9 mouse cellular contexts compared by ENCODE assay signal in genomic region chr2:170507734-170508133, GRCm38 (mm10). TPM values are rescaled to one million over a fixed set of nuclear protein-coding genes. Genes with fewer than 3 reads are reported as not detected.
DNase-seq lines count a peak whose midpoint lies in the region; ATAC-seq and TF ChIP-seq lines count a peak whose summit lies in the region.
"Had no signal": no experiment of that assay in that cellular context is flagged by ENCODE, and none has a peak within 500 bp of the region (broad histone marks: within the 10 kb centered on the region; RNA-seq: fewer than 3 reads in every experiment).

No protein-coding gene starts in this region.

- no peaks in the 10 kb centered on the region for H3K9me3 ChIP-seq in intestine, embryonic 14.5 days (ENCODE audit: control insufficient read depth, low read length)
- no peaks in the 10 kb centered on the region for H3K9me3 ChIP-seq in intestine, embryonic 15.5 days
- no peaks in the 10 kb centered on the region for H3K9me3 ChIP-seq in forebrain, postnatal 0 days (ENCODE audit: low read length)
- no peaks in the 10 kb centered on the region for H3K9me3 ChIP-seq in intestine, postnatal 0 days (ENCODE audit: control insufficient read depth)
- no peaks in the 10 kb centered on the region for H3K9me3 ChIP-seq in limb, embryonic 10.5 days (replicated peaks)
- no peaks in the 10 kb centered on the region for H3K9me3 ChIP-seq in neural tube, embryonic 15.5 days (replicated peaks)
- H3K9me3 ChIP-seq: embryonic facial prominence, embryonic 12.5 days had no signal

- H3K9ac ChIP-seq in intestine, embryonic 14.5 days (ENCODE audit: low read length): no peak overlapping the region
- no peak overlapping the region for H3K9ac ChIP-seq in intestine, embryonic 15.5 days
- no peak overlapping the region for H3K9ac ChIP-seq in forebrain, postnatal 0 days
- H3K9ac ChIP-seq in intestine, postnatal 0 days (ENCODE audit: low read depth, low read length): no peak overlapping the region
- H3K9ac ChIP-seq in neural tube, embryonic 15.5 days (replicated peaks): no peak overlapping the region
- H3K9ac ChIP-seq: embryonic facial prominence, embryonic 12.5 days had no signal

- no peak overlapping the region for H3K4me2 ChIP-seq in intestine, embryonic 14.5 days (ENCODE audit: low read length)
- H3K4me2 ChIP-seq in intestine, embryonic 15.5 days (replicated peaks): no peak overlapping the region
- H3K4me2 ChIP-seq in forebrain, postnatal 0 days (ENCODE audit: low read depth): no peak overlapping the region
- no peak overlapping the region for H3K4me2 ChIP-seq in intestine, postnatal 0 days (replicated peaks; ENCODE audit: low read depth)
- H3K4me2 ChIP-seq in neural tube, embryonic 15.5 days: no peak overlapping the region
- H3K4me2 ChIP-seq: embryonic facial prominence, embryonic 12.5 days had no signal

- peak; percentile 91 for TF ChIP-seq CTCF in forebrain, postnatal 0 days (IDR thresholded peaks at IDR 0.05; ENCODE audit: low read depth)
- TF ChIP-seq CTCF in intestine, postnatal 0 days (IDR thresholded peaks at IDR 0.05; ENCODE audit: low read depth): peak; percentile 89

- H3K27ac ChIP-seq in intestine, embryonic 14.5 days (ENCODE audit: low read depth): no peak overlapping the region
- H3K27ac ChIP-seq in intestine, embryonic 15.5 days: no peak overlapping the region
- H3K27ac ChIP-seq in forebrain, postnatal 0 days (ENCODE audit: low read depth, low read length): no peak overlapping the region
- no peak overlapping the region for H3K27ac ChIP-seq in intestine, postnatal 0 days (ENCODE audit: low read depth, low read length)
- H3K27ac ChIP-seq in limb, embryonic 10.5 days: no peak overlapping the region
- H3K27ac ChIP-seq in neural tube, embryonic 15.5 days (replicated peaks): no peak overlapping the region
- H3K27ac ChIP-seq: embryonic facial prominence, embryonic 12.5 days had no signal

- no peak for ATAC-seq in intestine, embryonic 14.5 days (replicated peaks; ENCODE audit: low FRiP score, low TSS enrichment, low read depth)
- ATAC-seq in intestine, embryonic 15.5 days: no peak
- ATAC-seq in forebrain, postnatal 0 days: peak; percentile 58
- ATAC-seq in intestine, postnatal 0 days: 0 out of 2 replicates have a peak, but pooled peaks have one; percentile 46
- ATAC-seq in neural tube, embryonic 15.5 days (ENCODE audit: low FRiP score): peak; percentile 54

- no peaks in the 10 kb centered on the region for H3K27me3 ChIP-seq in intestine, embryonic 14.5 days (replicated peaks; ENCODE audit: control insufficient read depth, insufficient read depth, low read length)
- H3K27me3 ChIP-seq in intestine, embryonic 15.5 days (replicated peaks): no peaks in the 10 kb centered on the region
- H3K27me3 ChIP-seq in forebrain, postnatal 0 days (ENCODE audit: insufficient read depth, low read length): no peaks in the 10 kb centered on the region
- 0 out of 2 replicates have a peak, but pooled peaks cover 3% of the 10 kb centered on the region for H3K27me3 ChIP-seq in intestine, postnatal 0 days (replicated peaks; ENCODE audit: control insufficient read depth, insufficient read depth, low read length)
- H3K27me3 ChIP-seq in limb, embryonic 10.5 days (ENCODE audit: low read depth, poor library complexity, severe bottlenecking): peaks cover 8% of the 10 kb centered on the region
- peaks cover 5% of the 10 kb centered on the region; the same call in 1 of the 2 replicates for H3K27me3 ChIP-seq in neural tube, embryonic 15.5 days (replicated peaks)
- H3K27me3 ChIP-seq: embryonic facial prominence, embryonic 12.5 days had no signal

- H3K4me3 ChIP-seq in intestine, embryonic 14.5 days (ENCODE audit: low read depth, low read length): no peak overlapping the region
- H3K4me3 ChIP-seq in intestine, embryonic 15.5 days (replicated peaks): no peak overlapping the region
- H3K4me3 ChIP-seq in forebrain, postnatal 0 days (ENCODE audit: low read depth, low read length): no peak overlapping the region
- no peak overlapping the region for H3K4me3 ChIP-seq in intestine, postnatal 0 days (ENCODE audit: low read depth, low read length)
- H3K4me3 ChIP-seq in limb, embryonic 10.5 days: no peak overlapping the region
- no peak overlapping the region for H3K4me3 ChIP-seq in neural tube, embryonic 15.5 days (replicated peaks)
- H3K4me3 ChIP-seq: embryonic facial prominence, embryonic 12.5 days had no signal

- DNase-seq in intestine, embryonic 14.5 days (ENCODE audit: low spot score): peak; percentile 90
- peak; percentile 66 for DNase-seq in c-Kit-positive CD71-positive TER-119-negative erythroid progenitor cells, embryonic 14.5 days (ENCODE audit: low read depth)
- DNase-seq in forebrain, postnatal 0 days: peak; percentile 95
- DNase-seq in limb, embryonic 10.5 days (ENCODE audit: low spot score): peak; percentile 81
- DNase-seq in testis, postnatal 14 days (ENCODE audit: low spot score): peak; percentile 40

- H3K4me1 ChIP-seq in intestine, embryonic 14.5 days (replicated peaks; ENCODE audit: control insufficient read depth, insufficient read depth, low read length): peaks cover 14% of the 10 kb centered on the region; the same call in 1 of the 2 replicates
- peaks cover 10% of the 10 kb centered on the region; the same call in 1 of the 2 replicates for H3K4me1 ChIP-seq in intestine, embryonic 15.5 days (replicated peaks)
- H3K4me1 ChIP-seq in forebrain, postnatal 0 days (ENCODE audit: insufficient read depth): peaks cover 9% of the 10 kb centered on the region
- H3K4me1 ChIP-seq in intestine, postnatal 0 days (replicated peaks; ENCODE audit: control insufficient read depth, insufficient read depth, low read length): no peaks in the 10 kb centered on the region
- peaks cover 17% of the 10 kb centered on the region for H3K4me1 ChIP-seq in limb, embryonic 10.5 days
- H3K4me1 ChIP-seq in neural tube, embryonic 15.5 days: peaks cover 24% of the 10 kb centered on the region

- H3K36me3 ChIP-seq in intestine, embryonic 14.5 days (ENCODE audit: control insufficient read depth, insufficient read depth, low read length): no peaks in the 10 kb centered on the region
- H3K36me3 ChIP-seq in intestine, embryonic 15.5 days: no peaks in the 10 kb centered on the region
- H3K36me3 ChIP-seq in forebrain, postnatal 0 days (ENCODE audit: insufficient read depth): no peaks in the 10 kb centered on the region
- H3K36me3 ChIP-seq in intestine, postnatal 0 days (ENCODE audit: control insufficient read depth, insufficient read depth): no peaks in the 10 kb centered on the region
- H3K36me3 ChIP-seq in limb, embryonic 10.5 days: no peaks in the 10 kb centered on the region
- H3K36me3 ChIP-seq in neural tube, embryonic 15.5 days: no peaks in the 10 kb centered on the region
- H3K36me3 ChIP-seq: embryonic facial prominence, embryonic 12.5 days had no signal

- WGBS in intestine, embryonic 14.5 days: 9% methylated on average over 10 of the region's 10 CpGs
- 5% methylated on average over 10 of the region's 10 CpGs for WGBS in intestine, embryonic 15.5 days
- WGBS in forebrain, postnatal 0 days: 7% methylated on average over 10 of the region's 10 CpGs
- WGBS in intestine, postnatal 0 days: 3% methylated on average over 10 of the region's 10 CpGs
- 15% methylated on average over 10 of the region's 10 CpGs for WGBS in limb, embryonic 10.5 days
- WGBS in neural tube, embryonic 15.5 days: 8% methylated on average over 10 of the region's 10 CpGs

RNA-seq across cellular contexts. Expression of gene Cyp24a1, which starts 10.8 kb away (rescaled TPM):
- not detected in 2 replicates for polyA plus RNA-seq in intestine, embryonic 14.5 days (2014; fragmentation: Nextera tagmentation; extraction: Ambion mirVana)
- not detected in 2 replicates for polyA plus RNA-seq in intestine, embryonic 15.5 days (2015; fragmentation: Nextera tagmentation; extraction: Ambion mirVana)
- total RNA-seq in forebrain, postnatal 0 days (2014; rRNA removed): not detected in 2 replicates
- polyA plus RNA-seq in forebrain, postnatal 0 days (2015; fragmentation: Nextera tagmentation; extraction: Ambion mirVana): 0.04 TPM in 1 of 2 replicates, not detected in the other
- polyA plus RNA-seq in intestine, postnatal 0 days (2015; fragmentation: Nextera tagmentation; extraction: Ambion mirVana): not detected in 2 replicates
- polyA plus RNA-seq in limb, embryonic 10.5 days (2016; fragmentation: Nextera tagmentation; extraction: Ambion mirVana): not detected in 2 replicates
- 0.12 TPM in 1 of 2 replicates, not detected in the other for polyA plus RNA-seq in neural tube, embryonic 15.5 days (2015; fragmentation: Nextera tagmentation; extraction: Ambion mirVana)
- polyA plus RNA-seq: embryonic facial prominence, embryonic 12.5 days had no signal

RNA-seq across cellular contexts. Expression of gene Pfdn4, which starts 11.5 kb away (rescaled TPM):
- 68.1 and 77.6 TPM in 2 replicates for polyA plus RNA-seq in intestine, embryonic 14.5 days (2014; fragmentation: Nextera tagmentation; extraction: Ambion mirVana)
- polyA plus RNA-seq in intestine, embryonic 15.5 days (2015; fragmentation: Nextera tagmentation; extraction: Ambion mirVana): 61.6 and 81.4 TPM in 2 replicates
- 154 and 194 TPM in 2 replicates for total RNA-seq in forebrain, postnatal 0 days (2014; rRNA removed)
- polyA plus RNA-seq in forebrain, postnatal 0 days (2015; fragmentation: Nextera tagmentation; extraction: Ambion mirVana): 145 and 191 TPM in 2 replicates
- polyA plus RNA-seq in intestine, postnatal 0 days (2015; fragmentation: Nextera tagmentation; extraction: Ambion mirVana): 54.6 and 58.3 TPM in 2 replicates
- 102 and 107 TPM in 2 replicates for polyA plus RNA-seq in limb, embryonic 10.5 days (2016; fragmentation: Nextera tagmentation; extraction: Ambion mirVana)
- 125 and 142 TPM in 2 replicates for polyA plus RNA-seq in neural tube, embryonic 15.5 days (2015; fragmentation: Nextera tagmentation; extraction: Ambion mirVana)

Comparison
In these comparisons a context has a peak if more than half of its experiments do, and no peak if none do; other contexts are left out.
1. ATAC-seq: peak in forebrain, postnatal 0 days (single experiment), intestine, postnatal 0 days (single experiment) and neural tube, embryonic 15.5 days (single experiment); none in intestine, embryonic 14.5 days (single experiment) and intestine, embryonic 15.5 days (single experiment).
2. DNase-seq: peak in every context shown above with its lines; median percentile 95 in forebrain, postnatal 0 days; 90 in intestine, embryonic 14.5 days; 81 in limb, embryonic 10.5 days; 66 in c-Kit-positive CD71-positive TER-119-negative erythroid progenitor cells, embryonic 14.5 days; 40 in testis, postnatal 14 days.